Mouse (Mus musculus): ENCODE results near the gene Cfap77. TPM values are rescaled to one million over a fixed set of nuclear protein-coding genes. Genes with fewer than 3 reads are reported as not detected.

Cfap77 gene
- polyA plus RNA-seq, 2 experiments from 2014 or later: 1.2 TPM

- no peak for ATAC-seq
These were observed 60.9 kb downstream of the Cfap77 start for GRCm38 (mm10) chr2:28994014-28994413.

- no peak for ATAC-seq
These were observed 66.1 kb downstream of the Cfap77 start for GRCm38 (mm10) chr2:28988781-28989180.

GRCm38 (mm10) chr2:28980080-28980910, 74.6 kb downstream of the Cfap77 start:
- no peak for ATAC-seq

GRCm38 (mm10) chr2:28978461-28978860, 76.4 kb downstream of the Cfap77 start:
- ATAC-seq: no peak

- ATAC-seq: no peak
These were observed 78.2 kb downstream of the Cfap77 start for GRCm38 (mm10) chr2:28976635-28977034.

- no peak for ATAC-seq
These were observed 79.3 kb downstream of the Cfap77 start for GRCm38 (mm10) chr2:28975604-28976003.

GRCm38 (mm10) chr2:28974520-28974919, 80.3 kb downstream of the Cfap77 start:
- no peak for ATAC-seq

- ATAC-seq: no peak
These were observed 80.9 kb downstream of the Cfap77 start for GRCm38 (mm10) chr2:28973832-28974450.

- ATAC-seq: no peak
These were observed 84.4 kb downstream of the Cfap77 start for GRCm38 (mm10) chr2:28970424-28970823.

- ATAC-seq: no peak
These were observed 86.6 kb downstream of the Cfap77 start for GRCm38 (mm10) chr2:28968278-28968677.

GRCm38 (mm10) chr2:28966151-28966795, 88.6 kb downstream of the Cfap77 start:
- no peak for ATAC-seq

- no peak for ATAC-seq
These were observed 91.3 kb downstream of the Cfap77 start for GRCm38 (mm10) chr2:28963565-28963964.

GRCm38 (mm10) chr2:28961636-28962035, 93.2 kb downstream of the Cfap77 start:
- no peak for ATAC-seq

- ATAC-seq: no peak
These were observed 93.8 kb downstream of the Cfap77 start for GRCm38 (mm10) chr2:28961024-28961585.

- no peak for ATAC-seq
These were observed 98.0 kb downstream of the Cfap77 start for GRCm38 (mm10) chr2:28956874-28957273.

GRCm38 (mm10) chr2:28954595-28954994, 100.3 kb downstream of the Cfap77 start:
- ATAC-seq: no peak

GRCm38 (mm10) chr2:28952981-28953380, 101.9 kb downstream of the Cfap77 start:
- no peak for ATAC-seq

GRCm38 (mm10) chr2:28946312-28946711, 108.6 kb downstream of the Cfap77 start:
- ATAC-seq: no peak

- ATAC-seq: no peak
These were observed 109.5 kb downstream of the Cfap77 start for GRCm38 (mm10) chr2:28945388-28945787.

- no peak for ATAC-seq
These were observed 111.0 kb downstream of the Cfap77 start for GRCm38 (mm10) chr2:28943666-28944516.

GRCm38 (mm10) chr2:28938997-28939396, 115.9 kb downstream of the Cfap77 start:
- no peak for ATAC-seq

GRCm38 (mm10) chr2:28930571-28930970, 124.3 kb downstream of the Cfap77 start:
- ATAC-seq: no peak

Measured in activated CD4-positive, CD25-positive, alpha-beta regulatory T cell, adult 4 months (primary cell).